Mouse (Mus musculus): ENCODE results near the gene Vwa8. TPM values are rescaled to one million over a fixed set of nuclear protein-coding genes. Genes with fewer than 3 reads are reported as not detected.
A peak's percentile ranks its signal among the peaks of the same experiment; 100 is the strongest.

The Vwa8 gene
- polyA plus RNA-seq, 1 experiment from 2014 or later, result 13.9 TPM

GRCm38 (mm10) chr14:78933399-78933798 is 84.5 kb downstream of the Vwa8 start:
- Histone ChIP-seq H3K27ac (ENCODE audit: low read length) (no peak overlapping the region), H3K9ac (ENCODE audit: low read depth, low read length) (no peak overlapping the region), H3K4me1 (ENCODE audit: control insufficient read depth, insufficient read depth, low read length) (no peaks in the 10 kb centered on the region), H3K4me2 (ENCODE audit: low read depth, low read length) (no peak overlapping the region), H3K4me3 (ENCODE audit: low read length) (no peak overlapping the region), H3K9me3 (ENCODE audit: control insufficient read depth, low read length) (no peaks in the 10 kb centered on the region), H3K27me3 (replicated peaks; ENCODE audit: control insufficient read depth, insufficient read depth, low read length) (no peaks in the 10 kb centered on the region), H3K36me3 (ENCODE audit: control insufficient read depth, insufficient read depth, low read length) (peaks cover 4% of the 10 kb centered on the region; the same call in 1 of the 2 replicates)
- ATAC-seq, result no peak
- WGBS, result 78% methylated on average over 8 of the region's 8 CpGs

DNA sequence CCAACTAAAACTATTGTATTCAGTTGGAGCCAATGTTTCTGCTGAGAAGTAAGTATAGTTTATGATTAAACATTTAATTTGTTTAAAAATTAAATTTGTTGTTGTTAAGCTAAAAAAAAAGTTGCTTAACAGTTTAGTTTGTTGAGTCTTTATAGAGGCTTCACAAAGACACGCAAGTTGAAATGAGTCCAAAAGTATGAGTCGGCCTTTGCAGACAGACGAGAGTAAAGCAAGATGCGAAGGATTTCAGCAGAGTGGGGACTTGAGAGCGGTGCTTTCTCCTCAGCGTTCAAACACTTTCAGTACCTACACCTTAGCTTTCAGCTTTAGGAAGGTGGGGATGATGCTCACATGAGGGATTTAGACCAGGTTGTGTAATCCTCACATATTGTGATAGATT is 85.7 kb downstream of the Vwa8 start:
- Histone ChIP-seq H3K4me2 (ENCODE audit: low read depth, low read length) (no peak overlapping the region), H3K27ac (ENCODE audit: low read length) (no peak overlapping the region), H3K9me3 (ENCODE audit: control insufficient read depth, low read length) (no peaks in the 10 kb centered on the region), H3K27me3 (replicated peaks; ENCODE audit: control insufficient read depth, insufficient read depth, low read length) (no peaks in the 10 kb centered on the region), H3K4me1 (ENCODE audit: control insufficient read depth, insufficient read depth, low read length) (no peaks in the 10 kb centered on the region), H3K4me3 (ENCODE audit: low read length) (no peak overlapping the region), H3K9ac (ENCODE audit: low read depth, low read length) (no peak overlapping the region), H3K36me3 (ENCODE audit: control insufficient read depth, insufficient read depth, low read length) (peaks cover 4% of the 10 kb centered on the region; the same call in 1 of the 2 replicates)
- ATAC-seq, result no peak
- 88% methylated on average over 6 of the region's 6 CpGs for WGBS

DNA sequence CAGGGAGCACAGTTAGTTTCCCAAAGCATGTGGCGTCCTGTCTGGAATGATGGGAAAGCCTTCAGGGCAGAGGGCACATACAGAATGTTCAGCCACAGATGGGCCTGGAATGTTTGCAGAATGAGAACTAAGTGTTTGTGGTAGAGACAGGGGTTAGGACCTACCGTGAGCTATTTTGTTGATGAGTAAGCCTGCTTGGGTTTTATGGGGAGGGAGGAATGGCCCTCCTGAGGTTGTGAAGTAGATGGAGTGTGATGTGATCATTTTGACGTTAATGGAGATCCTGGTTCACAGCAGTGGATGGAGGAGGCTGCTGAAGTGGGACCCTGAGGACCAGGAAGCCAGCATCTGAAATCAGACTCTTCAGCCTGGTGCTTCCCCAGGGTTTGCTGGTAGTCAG is 86.9 kb downstream of the Vwa8 start:
- H3K4me2 ChIP-seq (ENCODE audit: low read depth, low read length), result no peak overlapping the region
- no peaks in the 10 kb centered on the region for H3K27me3 ChIP-seq (replicated peaks; ENCODE audit: control insufficient read depth, insufficient read depth, low read length)
- H3K4me1 ChIP-seq (ENCODE audit: control insufficient read depth, insufficient read depth, low read length), result no peaks in the 10 kb centered on the region
- H3K9me3 ChIP-seq (ENCODE audit: control insufficient read depth, low read length), result no peaks in the 10 kb centered on the region
- no peak overlapping the region for H3K4me3 ChIP-seq (ENCODE audit: low read length)
- H3K36me3 ChIP-seq (ENCODE audit: control insufficient read depth, insufficient read depth, low read length), result peaks cover 4% of the 10 kb centered on the region; the same call in 1 of the 2 replicates
- H3K27ac ChIP-seq (ENCODE audit: low read length), result no peak overlapping the region
- no peak for ATAC-seq
- H3K9ac ChIP-seq (ENCODE audit: low read depth, low read length), result no peak overlapping the region
- WGBS, result 57% methylated on average over 3 of the region's 3 CpGs

- H3K9me3 ChIP-seq (ENCODE audit: control insufficient read depth, low read length), result no peaks in the 10 kb centered on the region
- 68% methylated on average over 11 of the region's 11 CpGs for WGBS
- ATAC-seq, result no peak
- no peak overlapping the region for H3K27ac ChIP-seq (ENCODE audit: low read length)
- H3K27me3 ChIP-seq (replicated peaks; ENCODE audit: control insufficient read depth, insufficient read depth, low read length), result no peaks in the 10 kb centered on the region
- no peaks in the 10 kb centered on the region for H3K4me1 ChIP-seq (ENCODE audit: control insufficient read depth, insufficient read depth, low read length)
- H3K36me3 ChIP-seq (ENCODE audit: control insufficient read depth, insufficient read depth, low read length), result peaks cover under 1% of the 10 kb centered on the region; the same call in 1 of the 2 replicates
- no peak overlapping the region for H3K4me2 ChIP-seq (ENCODE audit: low read depth, low read length)
- H3K4me3 ChIP-seq (ENCODE audit: low read length), result no peak overlapping the region
- no peak overlapping the region for H3K9ac ChIP-seq (ENCODE audit: low read depth, low read length)
These were observed 93.1 kb downstream of the Vwa8 start for GRCm38 (mm10) chr14:78941741-78942475.

- Histone ChIP-seq H3K9me3 (ENCODE audit: control insufficient read depth, low read length) (no peaks in the 10 kb centered on the region), H3K27me3 (replicated peaks; ENCODE audit: control insufficient read depth, insufficient read depth, low read length) (no peaks in the 10 kb centered on the region), H3K9ac (ENCODE audit: low read depth, low read length) (no peak overlapping the region), H3K27ac (ENCODE audit: low read length) (no peak overlapping the region), H3K4me2 (ENCODE audit: low read depth, low read length) (no peak overlapping the region), H3K4me1 (ENCODE audit: control insufficient read depth, insufficient read depth, low read length) (no peaks in the 10 kb centered on the region), H3K4me3 (ENCODE audit: low read length) (no peak overlapping the region), H3K36me3 (ENCODE audit: control insufficient read depth, insufficient read depth, low read length) (no peaks in the 10 kb centered on the region)
- WGBS, result 71% methylated on average over 2 of the region's 2 CpGs
- no peak for ATAC-seq
These were observed 106.9 kb downstream of the Vwa8 start for GRCm38 (mm10) chr14:78955745-78956144.

DNA sequence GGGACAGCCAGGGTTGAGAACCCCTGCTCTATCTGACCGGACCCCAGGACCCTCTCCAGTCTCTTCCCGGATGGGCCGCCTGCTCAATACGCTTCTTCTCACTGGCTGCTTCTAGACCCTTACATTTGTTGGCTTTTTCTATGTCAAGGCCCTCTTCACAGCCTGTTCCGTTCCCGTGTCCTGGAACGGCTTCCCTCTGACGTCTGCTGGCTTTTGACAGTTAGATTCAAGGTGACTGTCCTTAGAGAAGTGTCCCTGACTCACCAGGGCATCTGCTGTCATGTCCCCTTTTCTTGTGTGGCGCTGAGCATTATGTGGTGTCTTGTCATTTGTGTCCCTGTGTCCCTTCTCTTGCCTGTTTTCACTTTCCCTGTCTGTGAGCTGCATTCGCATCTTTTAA is 121.8 kb downstream of the Vwa8 start:
- H3K9ac ChIP-seq (ENCODE audit: low read depth, low read length), result no peak overlapping the region
- H3K4me1 ChIP-seq (ENCODE audit: control insufficient read depth, insufficient read depth, low read length), result no peaks in the 10 kb centered on the region
- H3K4me2 ChIP-seq (ENCODE audit: low read depth, low read length), result no peak overlapping the region
- 93% methylated on average over 10 of the region's 10 CpGs for WGBS
- H3K27me3 ChIP-seq (replicated peaks; ENCODE audit: control insufficient read depth, insufficient read depth, low read length), result no peaks in the 10 kb centered on the region
- H3K4me3 ChIP-seq (ENCODE audit: low read length), result no peak overlapping the region
- no peak for ATAC-seq
- H3K9me3 ChIP-seq (ENCODE audit: control insufficient read depth, low read length), result no peaks in the 10 kb centered on the region
- H3K27ac ChIP-seq (ENCODE audit: low read length), result no peak overlapping the region
- 0 out of 2 replicates have a peak, but pooled peaks cover 2% of the 10 kb centered on the region for H3K36me3 ChIP-seq (ENCODE audit: control insufficient read depth, insufficient read depth, low read length)

DNA sequence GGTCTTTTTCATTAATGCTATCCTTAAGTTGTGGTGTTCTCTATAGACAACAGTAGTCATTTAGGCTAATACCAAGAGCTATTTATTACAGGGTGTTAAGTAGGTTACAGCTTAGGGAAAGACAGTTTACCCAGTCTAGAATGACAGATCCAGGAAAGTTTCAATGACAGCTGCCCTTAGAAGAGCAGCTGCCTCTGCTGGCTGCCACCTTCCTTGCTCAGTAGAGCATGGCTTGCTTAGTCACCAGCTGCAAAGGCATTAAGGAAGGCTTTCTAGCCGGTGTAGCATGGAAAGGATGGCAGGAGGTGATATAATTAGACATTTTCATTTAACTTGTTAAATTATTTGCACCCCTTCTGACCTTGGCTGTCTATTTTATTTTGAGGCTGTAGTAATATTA is 123.6 kb downstream of the Vwa8 start:
- 78% methylated on average over 1 of the region's 1 CpGs for WGBS
- H3K27me3 ChIP-seq (replicated peaks; ENCODE audit: control insufficient read depth, insufficient read depth, low read length), result no peaks in the 10 kb centered on the region
- no peak overlapping the region for H3K9ac ChIP-seq (ENCODE audit: low read depth, low read length)
- no peak overlapping the region for H3K27ac ChIP-seq (ENCODE audit: low read length)
- 0 out of 2 replicates have a peak, but pooled peaks cover 2% of the 10 kb centered on the region for H3K36me3 ChIP-seq (ENCODE audit: control insufficient read depth, insufficient read depth, low read length)
- no peak for ATAC-seq
- H3K4me2 ChIP-seq (ENCODE audit: low read depth, low read length), result no peak overlapping the region
- no peaks in the 10 kb centered on the region for H3K4me1 ChIP-seq (ENCODE audit: control insufficient read depth, insufficient read depth, low read length)
- no peaks in the 10 kb centered on the region for H3K9me3 ChIP-seq (ENCODE audit: control insufficient read depth, low read length)
- no peak overlapping the region for H3K4me3 ChIP-seq (ENCODE audit: low read length)

GRCm38 (mm10) chr14:78983104-78983503 is 134.3 kb downstream of the Vwa8 start:
- H3K27ac ChIP-seq (ENCODE audit: low read length), result no peak overlapping the region
- no peaks in the 10 kb centered on the region for H3K9me3 ChIP-seq (ENCODE audit: control insufficient read depth, low read length)
- no peak overlapping the region for H3K4me2 ChIP-seq (ENCODE audit: low read depth, low read length)
- H3K4me1 ChIP-seq (ENCODE audit: control insufficient read depth, insufficient read depth, low read length), result no peaks in the 10 kb centered on the region
- H3K27me3 ChIP-seq (replicated peaks; ENCODE audit: control insufficient read depth, insufficient read depth, low read length), result no peaks in the 10 kb centered on the region
- H3K36me3 ChIP-seq (ENCODE audit: control insufficient read depth, insufficient read depth, low read length), result no peaks in the 10 kb centered on the region
- 50% methylated on average over 2 of the region's 2 CpGs for WGBS
- no peak for ATAC-seq
- H3K4me3 ChIP-seq (ENCODE audit: low read length), result no peak overlapping the region
- H3K9ac ChIP-seq (ENCODE audit: low read depth, low read length), result no peak overlapping the region

GRCm38 (mm10) chr14:78984296-78984695 is 135.4 kb downstream of the Vwa8 start:
- no peaks in the 10 kb centered on the region for H3K36me3 ChIP-seq (ENCODE audit: control insufficient read depth, insufficient read depth, low read length)
- ATAC-seq, result peak; percentile 36; the same call in 1 of the 2 replicates
- 48% methylated on average over 2 of the region's 2 CpGs for WGBS

DNA sequence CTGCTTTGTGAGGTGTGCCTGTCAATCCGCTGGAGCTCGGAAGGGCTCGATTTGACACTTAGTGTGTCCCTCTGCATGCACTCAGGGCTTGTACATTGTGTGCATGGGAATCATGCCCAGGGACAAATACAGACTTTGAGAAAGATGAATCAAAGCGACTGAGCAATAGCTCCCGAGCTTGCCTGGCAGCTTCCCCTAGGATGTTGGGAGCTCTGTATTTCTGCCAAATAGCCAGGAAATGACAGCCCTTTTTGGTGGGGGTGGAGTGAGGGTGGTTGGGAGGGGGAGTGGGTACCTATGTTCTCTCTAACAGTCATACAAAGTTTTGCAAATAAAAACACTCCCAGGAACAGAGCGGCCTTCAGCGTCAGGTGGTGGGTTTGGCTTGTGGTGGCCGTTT is 138.7 kb downstream of the Vwa8 start:
- no peak for ATAC-seq
- H3K27me3 ChIP-seq (replicated peaks; ENCODE audit: control insufficient read depth, insufficient read depth, low read length), result no peaks in the 10 kb centered on the region
- 83% methylated on average over 8 of the region's 8 CpGs for WGBS
- H3K4me2 ChIP-seq (ENCODE audit: low read depth, low read length), result no peak overlapping the region
- no peaks in the 10 kb centered on the region for H3K36me3 ChIP-seq (ENCODE audit: control insufficient read depth, insufficient read depth, low read length)
- no peaks in the 10 kb centered on the region for H3K4me1 ChIP-seq (ENCODE audit: control insufficient read depth, insufficient read depth, low read length)
- H3K9ac ChIP-seq (ENCODE audit: low read depth, low read length), result no peak overlapping the region
- no peaks in the 10 kb centered on the region for H3K9me3 ChIP-seq (ENCODE audit: control insufficient read depth, low read length)
- H3K27ac ChIP-seq (ENCODE audit: low read length), result no peak overlapping the region
- no peak overlapping the region for H3K4me3 ChIP-seq (ENCODE audit: low read length)

More at GRCm38 (mm10) chr14:78984296-78984695, 135.4 kb downstream of the Vwa8 start:
- H3K4me2 ChIP-seq (ENCODE audit: low read depth, low read length), result no peak overlapping the region
- no peak overlapping the region for H3K27ac ChIP-seq (ENCODE audit: low read length)
- H3K27me3 ChIP-seq (replicated peaks; ENCODE audit: control insufficient read depth, insufficient read depth, low read length), result no peaks in the 10 kb centered on the region
- no peak overlapping the region for H3K4me3 ChIP-seq (ENCODE audit: low read length)
- H3K4me1 ChIP-seq (ENCODE audit: control insufficient read depth, insufficient read depth, low read length), result no peaks in the 10 kb centered on the region
- H3K9me3 ChIP-seq (ENCODE audit: control insufficient read depth, low read length), result no peaks in the 10 kb centered on the region
- H3K9ac ChIP-seq (ENCODE audit: low read depth, low read length), result no peak overlapping the region
